Mouse (Mus musculus): Measurements from ENCODE around the gene Itgae.

Gene Itgae

GRCm38 (mm10) chr11:73090283-73090682, at the start of gene Itgae:
Gene Itgae (plus strand): TSS chr11:73090583.
- in situ Hi-C loops (cut with MboI, MseI): no loop called here

- in situ Hi-C loops (cut with MboI, MseI): loop anchor here in 1 of 2 experiments (10.0 kb wide), 1 partner anchor 1221 kb away; no protein-coding TSS in a partner anchor
Observed at GRCm38 (mm10) chr11:73044229-73044755, 46.1 kb upstream of the Itgae start.

- in situ Hi-C loops (cut with MboI, MseI): loop anchor here (5.0 to 10.0 kb wide), 2 partner anchors 32 to 1220 kb away; no protein-coding TSS in a partner anchor
Observed at GRCm38 (mm10) chr11:73044789-73045188, 45.6 kb upstream of the Itgae start.

- in situ Hi-C loops (cut with MboI, MseI): loop anchor here (5.0 to 10.0 kb wide), 2 partner anchors 35 to 1217 kb away; no protein-coding TSS in a partner anchor
Observed at GRCm38 (mm10) chr11:73047542-73047996, 42.8 kb upstream of the Itgae start, which contains the start of gene Ncbp3. Gene Ncbp3 (plus strand): TSS chr11:73047783.

GRCm38 (mm10) chr11:73048030-73048876, 42.1 kb upstream of the Itgae start:
- in situ Hi-C loops (cut with MboI, MseI): loop anchor here (5.0 to 10.0 kb wide), 2 partner anchors 36 to 1217 kb away; no protein-coding TSS in a partner anchor

GRCm38 (mm10) chr11:73049335-73049734, 41.0 kb upstream of the Itgae start:
- in situ Hi-C loops (cut with MboI, MseI): loop anchor here (5.0 to 10.0 kb wide), 2 partner anchors 37 to 1215 kb away; no protein-coding TSS in a partner anchor

- in situ Hi-C loops (cut with MboI, MseI): no loop called here
Observed at GRCm38 (mm10) chr11:73052795-73053194, 37.6 kb upstream of the Itgae start.

- in situ Hi-C loops (cut with MboI, MseI): no loop called here
Observed at GRCm38 (mm10) chr11:73057701-73058100, 32.7 kb upstream of the Itgae start.

GRCm38 (mm10) chr11:73059630-73060029, 30.8 kb upstream of the Itgae start:
- in situ Hi-C loops (cut with MboI, MseI): no loop called here

GRCm38 (mm10) chr11:73061413-73061812, 29.0 kb upstream of the Itgae start:
- in situ Hi-C loops (cut with MboI, MseI): no loop called here

- in situ Hi-C loops (cut with MboI, MseI): loop anchor here (5.0 to 10.0 kb wide), 2 partner anchors 35 to 63 kb away; partner anchors contain the start of gene Haspin (in 1 of the 2)
Observed at GRCm38 (mm10) chr11:73071839-73072238, 18.5 kb upstream of the Itgae start.

- in situ Hi-C loops (cut with MboI, MseI): loop anchor here in 1 of 2 experiments (10.0 kb wide), 1 partner anchor 59 kb away; the partner anchor contains the start of gene Haspin
Observed at GRCm38 (mm10) chr11:73076295-73076694, 14.1 kb upstream of the Itgae start.

GRCm38 (mm10) chr11:73076733-73077132, 13.7 kb upstream of the Itgae start:
- in situ Hi-C loops (cut with MboI, MseI): loop anchor here in 1 of 2 experiments (10.0 kb wide), 1 partner anchor 58 kb away; the partner anchor contains the start of gene Haspin

GRCm38 (mm10) chr11:73077211-73077720, 13.1 kb upstream of the Itgae start:
- in situ Hi-C loops (cut with MboI, MseI): loop anchor here in 1 of 2 experiments (10.0 kb wide), 1 partner anchor 58 kb away; the partner anchor contains the start of gene Haspin

GRCm38 (mm10) chr11:73078615-73079014, 11.8 kb upstream of the Itgae start:
- in situ Hi-C loops (cut with MboI, MseI): loop anchor here in 1 of 2 experiments (10.0 kb wide), 1 partner anchor 56 kb away; the partner anchor contains the start of gene Haspin

GRCm38 (mm10) chr11:73080306-73080705, 10.1 kb upstream of the Itgae start:
- in situ Hi-C loops (cut with MboI, MseI): no loop called here

GRCm38 (mm10) chr11:73084303-73084702, 6.1 kb upstream of the Itgae start:
- in situ Hi-C loops (cut with MboI, MseI): no loop called here

- in situ Hi-C loops (cut with MboI, MseI): no loop called here
Observed at GRCm38 (mm10) chr11:73084804-73085231, 5.6 kb upstream of the Itgae start.

- in situ Hi-C loops (cut with MboI, MseI): no loop called here
Observed at GRCm38 (mm10) chr11:73085391-73085790, 5.0 kb upstream of the Itgae start.

GRCm38 (mm10) chr11:73087700-73088480, 2.5 kb upstream of the Itgae start:
- in situ Hi-C loops (cut with MboI, MseI): no loop called here

GRCm38 (mm10) chr11:73090826-73091225, 443 bp downstream of the Itgae start:
- in situ Hi-C loops (cut with MboI, MseI): no loop called here

All from T-helper 17 cell (primary cell).